Mouse (Mus musculus): ENCODE measurements around the gene Smarca1.
A peak's percentile ranks its signal among the peaks of the same experiment; 100 is the strongest.

Gene Smarca1

GRCm38 (mm10) chrX:47892431-47893024, at the start of gene Smarca1:
Gene Smarca1 (minus strand): TSS chrX:47892974.
- DNase-seq (ENCODE audit: low spot score in 2 of 2), result no peak

- DNase-seq (ENCODE audit: low spot score in 2 of 2), result no peak
Measured at GRCm38 (mm10) chrX:47937740-47938139, 45.0 kb upstream of the Smarca1 start.

- no peak for DNase-seq (ENCODE audit: low spot score in 2 of 2)
Measured at GRCm38 (mm10) chrX:47936885-47937284, 44.1 kb upstream of the Smarca1 start.

GRCm38 (mm10) chrX:47934352-47934751, 41.6 kb upstream of the Smarca1 start:
- no peak for DNase-seq (ENCODE audit: low spot score in 2 of 2)

GRCm38 (mm10) chrX:47930449-47930848, 37.7 kb upstream of the Smarca1 start:
- DNase-seq (ENCODE audit: low spot score in 2 of 2), result no peak

- no peak for DNase-seq (ENCODE audit: low spot score in 2 of 2)
Measured at GRCm38 (mm10) chrX:47927981-47928380, 35.2 kb upstream of the Smarca1 start.

GRCm38 (mm10) chrX:47920541-47920940, 27.8 kb upstream of the Smarca1 start:
- DNase-seq (ENCODE audit: low spot score in 2 of 2), result no peak

GRCm38 (mm10) chrX:47916831-47917230, 24.1 kb upstream of the Smarca1 start:
- no peak for DNase-seq (ENCODE audit: low spot score in 2 of 2)

- DNase-seq (ENCODE audit: low spot score in 2 of 2), result no peak
Measured at GRCm38 (mm10) chrX:47913543-47913938, 20.8 kb upstream of the Smarca1 start.

GRCm38 (mm10) chrX:47912904-47913542, 20.2 kb upstream of the Smarca1 start:
- no peak for DNase-seq (ENCODE audit: low spot score in 2 of 2)

GRCm38 (mm10) chrX:47912306-47912792, 19.6 kb upstream of the Smarca1 start, which contains the start of gene Ocrl:
Gene Ocrl (plus strand): TSS chrX:47912387.
- DNase-seq (ENCODE audit: low spot score in 2 of 2), result peak; percentile 44 to 68

GRCm38 (mm10) chrX:47891907-47892430, 805 bp downstream of the Smarca1 start:
- DNase-seq (ENCODE audit: low spot score in 2 of 2), result no peak

- no peak for DNase-seq (ENCODE audit: low spot score in 2 of 2)
Measured at GRCm38 (mm10) chrX:47891243-47891906, 1.4 kb downstream of the Smarca1 start.

GRCm38 (mm10) chrX:47887401-47887800, 5.4 kb downstream of the Smarca1 start:
- DNase-seq (ENCODE audit: low spot score in 2 of 2), result no peak

- DNase-seq (ENCODE audit: low spot score in 2 of 2), result no peak
Measured at GRCm38 (mm10) chrX:47882813-47883212, 10.0 kb downstream of the Smarca1 start.

- DNase-seq (ENCODE audit: low spot score in 2 of 2), result no peak
Measured at GRCm38 (mm10) chrX:47880052-47880451, 12.7 kb downstream of the Smarca1 start.

GRCm38 (mm10) chrX:47858544-47858943, 34.2 kb downstream of the Smarca1 start:
- no peak for DNase-seq (ENCODE audit: low spot score in 2 of 2)

- DNase-seq (ENCODE audit: low spot score in 2 of 2), result no peak
Measured at GRCm38 (mm10) chrX:47835835-47836195, 57.0 kb downstream of the Smarca1 start.

GRCm38 (mm10) chrX:47835098-47835834, 57.5 kb downstream of the Smarca1 start:
- no peak for DNase-seq (ENCODE audit: low spot score in 2 of 2)

- DNase-seq (ENCODE audit: low spot score in 2 of 2), result no peak
Measured at GRCm38 (mm10) chrX:47833431-47833830, 59.3 kb downstream of the Smarca1 start.

- DNase-seq (ENCODE audit: low spot score in 2 of 2), result no peak
Measured at GRCm38 (mm10) chrX:47820566-47820965, 72.2 kb downstream of the Smarca1 start.

GRCm38 (mm10) chrX:47808717-47809116, 84.1 kb downstream of the Smarca1 start:
- DNase-seq (ENCODE audit: low spot score in 2 of 2), result no peak

Measured in thymus, postnatal 10 days (tissue).